Mouse (Mus musculus) heart, embryonic 16.5 days (tissue): ENCODE measurements around the gene Tlk1. TPM values are rescaled to one million over a fixed set of nuclear protein-coding genes. Genes with fewer than 3 reads are reported as not detected.

Experiments
- ATAC-seq: fragments of 200-750 bp; cut with Nextera tagmentation; replicated peaks from 2 replicates; pipeline ENCODE4 v1.8.0; 2017; ENCODE audit warnings: moderate number of reproducible peaks; ENCODE audit not compliant: insufficient read depth, low FRiP score; ENCODE audit errors: extremely low read depth
- H3K27ac ChIP-seq: fragments of 300-500 bp; sonication (generic); 2 replicates; pipeline ENCODE4 v1.5.1; 2014; ENCODE audit warnings: mild to moderate bottlenecking, low read length, control low read depth, moderate library complexity
- H3K27me3 ChIP-seq: fragments of 300-500 bp; sonication (generic); 2 replicates; pipeline ENCODE4 v1.6.1; 2014; ENCODE audit warnings: low read length, mixed read lengths; ENCODE audit not compliant: control insufficient read depth, insufficient read depth
- H3K36me3 ChIP-seq: fragments of 300-500 bp; sonication (generic); 2 replicates; pipeline ENCODE4 v1.6.1; 2014; ENCODE audit not compliant: control insufficient read depth, insufficient read depth
- H3K4me1 ChIP-seq: fragments of 300-500 bp; sonication (generic); 2 replicates; pipeline ENCODE4 v1.6.1; 2014; ENCODE audit warnings: low read length, mixed read lengths; ENCODE audit not compliant: control insufficient read depth, insufficient read depth
- H3K4me2 ChIP-seq: fragments of 300-500 bp; sonication (generic); 2 replicates; pipeline ENCODE4 v1.6.1; 2014; ENCODE audit warnings: low read depth, mild to moderate bottlenecking, control low read depth, low read length
- H3K4me3 ChIP-seq: fragments of 300-500 bp; sonication (generic); 2 replicates; pipeline ENCODE4 v1.5.1; 2014; ENCODE audit warnings: mild to moderate bottlenecking, control low read depth, low read length
- H3K9ac ChIP-seq: fragments of 300-500 bp; sonication (generic); 2 replicates; pipeline ENCODE4 v1.6.1; 2014; ENCODE audit warnings: low read length, control low read depth
- H3K9me3 ChIP-seq: fragments of 300-500 bp; sonication (generic); replicated peaks from 2 replicates; pipeline ENCODE4 v1.6.1; 2016; ENCODE audit warnings: low read length; ENCODE audit not compliant: control insufficient read depth
- WGBS: fragments of 180-500 bp; shearing (Covaris S2); extraction: QIAGEN DNeasy Blood & Tissue Kit; methylation state at CpG from one replicate; pipeline ENCODE4 v1.1.7; 2014; 5-methylcytosine and 5-hydroxymethylcytosine counted together
- polyA plus RNA-seq: library from polyadenylated mRNA; unstranded; fragments of >200 nt; fragmentation: Nextera tagmentation; extraction: Ambion mirVana; gene quantifications from 2 replicates; pipeline ENCODE4 v1.2.1, GENCODE M21; 2015

The Tlk1 gene
- polyA plus RNA-seq, 1 experiment from 2014 or later = 19.4 TPM

DNA sequence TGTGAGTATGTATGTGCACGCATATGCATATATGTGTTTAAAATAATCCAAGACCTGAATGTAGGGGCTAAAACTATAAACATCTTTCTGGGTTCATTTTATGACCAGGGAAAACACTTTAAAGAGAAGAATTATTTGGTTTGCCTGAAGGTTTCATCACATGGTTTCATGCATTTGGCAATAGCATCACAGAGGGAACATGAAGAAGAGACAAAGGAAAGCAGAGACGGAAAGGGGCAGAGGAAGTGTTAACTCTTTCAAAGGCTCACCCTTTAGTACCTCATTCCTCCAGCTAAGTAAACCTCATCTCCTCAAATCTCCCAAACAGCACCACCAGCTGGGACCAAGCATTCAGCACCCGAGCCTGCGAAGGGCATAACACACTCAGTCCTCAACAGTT, 41.1 kb downstream of the Tlk1 start:
- Histone ChIP-seq H3K4me2 (no peak overlapping the region), H3K36me3 (no peaks in the 10 kb centered on the region), H3K27me3 (no peaks in the 10 kb centered on the region), H3K4me1 (peaks cover 15% of the 10 kb centered on the region), H3K9me3 (no peaks in the 10 kb centered on the region), H3K27ac (no peak overlapping the region), H3K4me3 (no peak overlapping the region), H3K9ac (no peak overlapping the region)
- WGBS = 73% methylated on average over 4 of the region's 4 CpGs
- ATAC-seq = no peak

- Histone ChIP-seq H3K9ac (no peak overlapping the region), H3K4me1 (peaks cover 13% of the 10 kb centered on the region), H3K36me3 (no peaks in the 10 kb centered on the region), H3K27ac (no peak overlapping the region), H3K4me3 (no peak overlapping the region), H3K4me2 (no peak overlapping the region), H3K9me3 (no peaks in the 10 kb centered on the region), H3K27me3 (no peaks in the 10 kb centered on the region)
- no peak for ATAC-seq
- 67% methylated on average over 8 of the region's 8 CpGs for WGBS
These were observed 42.0 kb downstream of the Tlk1 start for GRCm38 (mm10) chr2:70783504-70783903.

GRCm38 (mm10) chr2:70779634-70780033, 45.9 kb downstream of the Tlk1 start:
- H3K36me3 ChIP-seq = 0 out of 2 replicates have a peak, but pooled peaks cover 2% of the 10 kb centered on the region
- no peak overlapping the region for H3K4me2 ChIP-seq
- no peaks in the 10 kb centered on the region for H3K27me3 ChIP-seq
- no peak overlapping the region for H3K27ac ChIP-seq
- peaks cover 13% of the 10 kb centered on the region for H3K4me1 ChIP-seq
- ATAC-seq = no peak; the same call in 1 of the 2 replicates
- 92% methylated on average over 1 of the region's 1 CpGs for WGBS
- no peak overlapping the region for H3K4me3 ChIP-seq
- H3K9me3 ChIP-seq = no peaks in the 10 kb centered on the region
- no peak overlapping the region for H3K9ac ChIP-seq

DNA sequence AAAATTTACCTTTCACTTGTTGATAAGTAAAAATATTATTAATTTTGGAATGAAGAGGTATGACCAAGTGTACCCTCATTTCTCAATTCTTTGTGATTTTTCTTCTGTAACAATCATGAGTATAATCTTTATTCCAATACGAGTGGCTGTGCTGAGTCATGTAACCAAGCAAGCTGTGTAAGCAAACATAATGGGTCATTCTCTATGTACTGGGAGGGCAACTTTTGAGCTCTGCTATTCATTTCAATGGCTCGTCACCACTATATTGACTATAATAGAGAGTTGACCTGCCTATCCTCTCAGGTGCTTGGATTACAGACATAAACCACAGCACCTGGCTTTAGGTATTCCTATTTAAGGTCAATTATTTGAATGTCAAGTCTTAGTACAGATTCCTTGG, 48.8 kb downstream of the Tlk1 start:
- Histone ChIP-seq H3K4me2 (no peak overlapping the region), H3K27me3 (no peaks in the 10 kb centered on the region), H3K4me1 (peaks cover 6% of the 10 kb centered on the region; the same call in 1 of the 2 replicates), H3K9ac (no peak overlapping the region), H3K4me3 (no peak overlapping the region), H3K36me3 (0 out of 2 replicates have a peak, but pooled peaks cover 2% of the 10 kb centered on the region), H3K27ac (no peak overlapping the region), H3K9me3 (no peaks in the 10 kb centered on the region)
- ATAC-seq = no peak
- WGBS = 71% methylated on average over 2 of the region's 2 CpGs

GRCm38 (mm10) chr2:70764734-70765133, 60.8 kb downstream of the Tlk1 start:
- 69% methylated on average over 7 of the region's 7 CpGs for WGBS
- H3K9ac ChIP-seq = no peak overlapping the region
- H3K4me2 ChIP-seq = no peak overlapping the region
- no peak for ATAC-seq
- no peaks in the 10 kb centered on the region for H3K36me3 ChIP-seq
- no peaks in the 10 kb centered on the region; the same call in 1 of the 2 replicates for H3K4me1 ChIP-seq
- H3K27ac ChIP-seq = no peak overlapping the region
- no peaks in the 10 kb centered on the region for H3K27me3 ChIP-seq
- no peak overlapping the region for H3K4me3 ChIP-seq
- no peaks in the 10 kb centered on the region for H3K9me3 ChIP-seq

GRCm38 (mm10) chr2:70762741-70763140, 62.8 kb downstream of the Tlk1 start:
- Histone ChIP-seq H3K27ac (no peak overlapping the region), H3K4me2 (no peak overlapping the region), H3K4me3 (no peak overlapping the region), H3K4me1 (peaks cover 3% of the 10 kb centered on the region; the same call in 1 of the 2 replicates), H3K36me3 (no peaks in the 10 kb centered on the region), H3K9me3 (no peaks in the 10 kb centered on the region), H3K27me3 (no peaks in the 10 kb centered on the region), H3K9ac (no peak overlapping the region)
- no peak for ATAC-seq
- 78% methylated on average over 1 of the region's 1 CpGs for WGBS

DNA sequence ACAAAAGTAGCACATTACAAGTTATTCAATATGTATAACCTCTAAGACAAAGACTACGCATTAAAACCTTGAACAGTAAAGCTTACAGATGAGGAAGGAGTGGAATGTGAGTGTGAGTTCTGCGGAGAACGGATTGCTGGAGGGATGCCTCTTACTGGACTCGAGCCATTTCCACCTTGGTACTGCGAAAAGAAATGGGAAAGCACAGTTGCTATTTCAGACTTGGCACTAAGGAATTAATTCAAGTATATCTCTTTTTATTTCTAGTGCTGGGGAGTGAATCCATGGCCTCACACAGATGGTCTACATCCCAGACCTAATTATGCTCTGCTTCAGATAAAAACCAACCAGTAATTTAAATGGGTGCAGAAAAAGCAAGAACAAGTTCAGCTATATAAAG, 73.4 kb downstream of the Tlk1 start:
- no peaks in the 10 kb centered on the region for H3K9me3 ChIP-seq
- H3K4me1 ChIP-seq = no peaks in the 10 kb centered on the region
- WGBS = 86% methylated on average over 5 of the region's 5 CpGs
- H3K4me3 ChIP-seq = no peak overlapping the region
- no peak overlapping the region for H3K9ac ChIP-seq
- no peaks in the 10 kb centered on the region for H3K27me3 ChIP-seq
- no peak overlapping the region for H3K4me2 ChIP-seq
- no peak overlapping the region for H3K27ac ChIP-seq
- no peak for ATAC-seq
- H3K36me3 ChIP-seq = peaks cover 11% of the 10 kb centered on the region

DNA sequence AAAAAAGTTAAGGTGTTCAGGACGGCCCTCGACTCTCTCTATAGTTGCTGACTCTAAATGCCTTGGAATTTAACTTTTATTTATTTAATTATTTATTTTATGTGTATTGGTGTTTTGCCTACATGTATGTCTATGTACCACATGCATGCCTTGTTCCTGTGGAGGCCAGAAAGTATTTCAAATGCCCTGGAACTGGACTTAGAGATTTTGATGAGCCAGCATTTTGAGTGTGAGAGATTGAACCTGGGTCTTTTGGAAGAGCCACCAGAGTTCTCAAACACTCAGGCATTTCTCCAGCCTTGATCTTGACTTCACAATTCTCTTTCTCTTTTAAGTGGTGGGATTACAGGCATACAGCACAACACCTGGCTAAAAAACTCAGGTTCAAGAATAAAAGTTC, 73.9 kb downstream of the Tlk1 start:
- ATAC-seq = no peak
- H3K36me3 ChIP-seq = peaks cover 11% of the 10 kb centered on the region
- 89% methylated on average over 2 of the region's 2 CpGs for WGBS

GRCm38 (mm10) chr2:70742588-70742987, 82.9 kb downstream of the Tlk1 start:
- Histone ChIP-seq H3K36me3 (peaks cover 40% of the 10 kb centered on the region), H3K4me3 (no peak overlapping the region), H3K9ac (no peak overlapping the region), H3K27ac (no peak overlapping the region), H3K27me3 (no peaks in the 10 kb centered on the region), H3K4me1 (no peaks in the 10 kb centered on the region), H3K4me2 (no peak overlapping the region), H3K9me3 (no peaks in the 10 kb centered on the region)
- WGBS = 87% methylated on average over 2 of the region's 2 CpGs
- no peak for ATAC-seq

More for the DNA sequence above, 73.9 kb downstream of the Tlk1 start:
- Histone ChIP-seq H3K9ac (no peak overlapping the region), H3K4me2 (no peak overlapping the region), H3K4me3 (no peak overlapping the region), H3K27ac (no peak overlapping the region), H3K4me1 (no peaks in the 10 kb centered on the region), H3K27me3 (no peaks in the 10 kb centered on the region), H3K9me3 (no peaks in the 10 kb centered on the region)
